Mouse (Mus musculus) neural tube, embryonic 15.5 days (tissue): ENCODE results near the gene Rbx1. TPM values are rescaled to one million over a fixed set of nuclear protein-coding genes. Genes with fewer than 3 reads are reported as not detected.
"Not testable (repeated sequence)": the region's sequence is repeated elsewhere in the genome, so short reads cannot be mapped to it uniquely, and the experiment has no call there.

Experiments
- ATAC-seq: fragments of 200-750 bp; cut with Nextera tagmentation; 2 replicates; pipeline ENCODE4 v1.8.0; 2017; ENCODE audit warnings: mild to moderate bottlenecking, moderate TSS enrichment, moderate library complexity; ENCODE audit not compliant: low FRiP score
- H3K27ac ChIP-seq: fragments of 300-500 bp; sonication (generic); replicated peaks from 2 replicates; pipeline ENCODE4 v1.5.1; 2015; ENCODE audit warnings: mild to moderate bottlenecking, inconsistent platforms
- H3K27me3 ChIP-seq: fragments of 300-500 bp; sonication (generic); replicated peaks from 2 replicates; pipeline ENCODE4 v1.6.1; 2015; ENCODE audit warnings: inconsistent platforms
- H3K36me3 ChIP-seq: fragments of 300-500 bp; sonication (generic); 2 replicates; pipeline ENCODE4 v1.6.1; 2015; ENCODE audit warnings: inconsistent platforms
- H3K4me1 ChIP-seq: fragments of 300-500 bp; sonication (generic); 2 replicates; pipeline ENCODE4 v1.6.1; 2015; ENCODE audit warnings: inconsistent platforms
- H3K4me2 ChIP-seq: fragments of 300-500 bp; sonication (generic); 2 replicates; pipeline ENCODE4 v1.6.1; 2015; ENCODE audit warnings: inconsistent platforms, mild to moderate bottlenecking, moderate library complexity
- H3K4me3 ChIP-seq: fragments of 300-500 bp; sonication (generic); replicated peaks from 2 replicates; pipeline ENCODE4 v1.5.1; 2015; ENCODE audit warnings: mild to moderate bottlenecking, inconsistent platforms
- H3K9ac ChIP-seq: fragments of 300-500 bp; sonication (generic); replicated peaks from 2 replicates; pipeline ENCODE4 v1.6.1; 2015; ENCODE audit warnings: mild to moderate bottlenecking, inconsistent platforms
- H3K9me3 ChIP-seq: fragments of 300-500 bp; sonication (generic); replicated peaks from 2 replicates; pipeline ENCODE4 v1.6.1; 2016; ENCODE audit warnings: inconsistent platforms
- WGBS: fragments of 180-500 bp; shearing (Covaris S2); methylation state at CpG from one replicate; pipeline ENCODE4 v1.1.7; 2015; ENCODE audit warnings: mixed read lengths; 5-methylcytosine and 5-hydroxymethylcytosine counted together
- polyA plus RNA-seq: library from polyadenylated mRNA; unstranded; fragments of >200 nt; fragmentation: Nextera tagmentation; extraction: Ambion mirVana; gene quantifications from 2 replicates; pipeline ENCODE4 v1.2.1, GENCODE M21; 2015

Gene Rbx1
- polyA plus RNA-seq = 407 and 418 TPM in 2 replicates

DNA sequence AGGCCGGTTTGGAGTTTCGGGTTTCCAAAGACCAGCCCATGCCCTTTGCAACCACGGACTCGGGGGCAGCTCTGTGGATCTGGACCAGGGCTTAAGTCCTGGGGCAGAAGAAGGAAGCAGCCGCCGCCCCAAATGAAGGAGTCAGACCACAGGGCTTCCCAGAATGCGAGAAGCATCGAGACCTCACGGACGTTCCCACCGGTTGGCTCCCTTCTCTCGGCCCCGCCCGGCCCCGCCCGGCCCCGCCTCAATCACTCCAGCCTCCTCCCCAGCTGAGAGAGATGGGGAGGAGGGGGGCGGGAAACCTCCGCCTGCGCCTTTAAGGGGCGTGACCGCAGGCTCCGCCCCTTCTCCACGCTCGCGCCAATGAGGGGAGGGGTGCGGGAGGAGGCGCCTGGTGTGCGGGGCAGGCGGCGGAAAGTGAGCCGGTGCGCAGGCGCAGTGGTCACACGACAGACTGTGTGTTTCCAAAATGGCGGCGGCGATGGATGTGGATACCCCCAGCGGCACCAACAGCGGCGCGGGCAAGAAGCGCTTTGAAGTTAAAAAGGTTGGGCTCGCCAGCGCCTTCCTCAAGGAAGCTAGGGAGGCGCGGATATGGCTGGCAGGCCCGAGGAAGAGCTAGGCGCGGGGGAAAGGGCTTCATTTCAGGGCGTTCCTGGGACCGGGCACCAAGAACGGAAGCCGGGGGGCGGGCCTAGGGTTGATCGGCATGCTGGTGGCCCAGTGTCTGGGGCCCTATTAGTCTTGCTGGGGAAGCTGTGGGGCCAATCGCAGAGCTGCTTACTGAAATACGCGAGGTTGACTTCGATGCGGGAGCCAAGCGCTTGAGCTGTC is at the start of gene Rbx1:
Gene Rbx1, plus strand, starts transcription at position 396 of the 837 bp plus-strand sequence.
- ATAC-seq = peak; percentile 98
- peak within 1 kb of the TSS; percentile 69 for H3K4me3 ChIP-seq
- H3K9me3 ChIP-seq = peaks cover 7% of the 10 kb centered on the region
- WGBS = 2% methylated on average over 61 of the region's 62 CpGs
- peak within 1 kb of the TSS; percentile 73 for H3K4me2 ChIP-seq
- peaks cover 20% of the 10 kb centered on the region for H3K4me1 ChIP-seq
- H3K36me3 ChIP-seq = peaks cover 12% of the 10 kb centered on the region
- H3K27ac ChIP-seq = peak within 1 kb of the TSS; percentile 95
- no peaks in the 10 kb centered on the region for H3K27me3 ChIP-seq
- H3K9ac ChIP-seq = peak within 1 kb of the TSS; percentile 76

DNA sequence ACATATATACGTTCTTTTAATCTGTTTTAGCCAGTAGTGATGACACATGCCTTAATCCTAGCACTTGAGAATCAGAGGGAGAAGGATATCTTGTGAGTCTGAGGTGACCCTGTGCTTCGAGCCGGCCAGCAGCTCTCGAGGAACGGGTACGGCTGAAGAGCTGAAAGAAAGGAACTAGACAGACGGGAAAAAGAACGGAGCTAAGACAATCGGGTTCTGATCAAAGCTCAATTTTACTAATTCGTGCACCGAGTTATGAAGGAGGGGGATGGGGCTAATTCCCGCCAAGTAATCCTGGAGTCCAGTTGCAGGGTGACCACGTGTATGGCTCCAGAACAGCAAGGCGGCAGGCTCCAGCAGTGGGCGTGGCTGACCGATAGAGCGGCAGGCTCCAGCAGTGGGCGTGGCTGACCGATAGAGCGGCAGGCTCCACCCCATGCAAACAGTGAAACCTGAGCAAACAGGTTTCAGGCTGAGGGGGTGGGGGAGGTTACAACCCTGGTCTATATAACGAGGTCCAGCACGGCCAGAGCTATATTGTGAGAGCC is 49.3 kb upstream of the Rbx1 start:
- not testable (repeated sequence) for H3K9ac ChIP-seq, H3K27ac ChIP-seq, H3K4me1 ChIP-seq, H3K9me3 ChIP-seq, ATAC-seq, H3K36me3 ChIP-seq, H3K27me3 ChIP-seq
- H3K4me3 ChIP-seq = peak overlapping the region; percentile 15
- WGBS = 10% methylated on average over 22 of the region's 22 CpGs
- H3K4me2 ChIP-seq = peak overlapping the region; percentile 47

DNA sequence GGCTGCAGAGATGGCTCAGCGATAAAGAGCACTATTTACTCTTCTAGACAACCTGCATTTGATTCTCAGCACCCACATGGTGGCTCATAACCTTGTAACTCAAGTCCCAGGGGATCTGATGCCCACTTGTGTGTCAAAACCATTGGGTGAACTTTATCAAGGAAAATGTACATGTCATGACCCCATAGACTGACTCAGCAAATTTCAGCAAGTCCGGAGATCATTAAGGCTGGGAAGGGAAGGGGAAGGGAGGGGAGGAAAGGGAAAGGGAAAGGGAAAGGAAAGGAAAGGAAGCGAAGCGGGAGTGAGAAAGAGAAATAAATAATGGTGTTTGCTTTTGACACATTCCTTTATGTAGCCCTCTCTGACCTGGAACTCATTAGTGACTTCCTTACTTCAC is 48.0 kb upstream of the Rbx1 start:
- WGBS = 93% methylated on average over 4 of the region's 4 CpGs
- no peak overlapping the region for H3K4me2 ChIP-seq
- no peak overlapping the region for H3K4me3 ChIP-seq
- 0 out of 2 replicates have a peak, but pooled peaks cover 6% of the 10 kb centered on the region for H3K4me1 ChIP-seq
- no peaks in the 10 kb centered on the region for H3K27me3 ChIP-seq
- ATAC-seq = no peak
- no peak overlapping the region for H3K27ac ChIP-seq
- H3K9me3 ChIP-seq = no peaks in the 10 kb centered on the region
- H3K9ac ChIP-seq = no peak overlapping the region
- H3K36me3 ChIP-seq = peaks cover 4% of the 10 kb centered on the region; the same call in 1 of the 2 replicates

DNA sequence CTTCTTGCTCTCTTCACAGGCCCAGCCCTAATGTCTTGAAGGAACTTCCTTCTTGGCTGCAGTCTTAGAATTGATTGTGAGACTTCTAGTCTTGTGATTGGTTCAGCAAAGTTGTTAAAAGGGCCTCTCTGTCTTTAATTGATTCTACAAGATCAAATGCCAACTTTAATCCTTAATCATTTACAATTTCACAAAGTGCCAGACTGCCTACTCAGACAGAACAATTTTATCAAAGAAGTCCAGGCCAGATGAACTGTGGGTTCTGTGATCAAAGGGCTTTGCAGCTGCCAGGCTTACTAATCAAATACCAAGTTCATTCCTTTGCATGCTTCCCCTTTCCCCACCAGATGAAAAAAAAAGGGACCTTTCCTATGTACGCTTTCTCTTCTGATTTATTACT is 44.6 kb upstream of the Rbx1 start:
- ATAC-seq = no peak
- WGBS = 78% methylated on average over 1 of the region's 1 CpGs
- Histone ChIP-seq H3K9ac (no peak overlapping the region), H3K4me3 (no peak overlapping the region), H3K27ac (no peak overlapping the region), H3K4me2 (no peak overlapping the region), H3K9me3 (no peaks in the 10 kb centered on the region), H3K4me1 (0 out of 2 replicates have a peak, but pooled peaks cover 6% of the 10 kb centered on the region), H3K36me3 (peaks cover 4% of the 10 kb centered on the region; the same call in 1 of the 2 replicates), H3K27me3 (no peaks in the 10 kb centered on the region)

DNA sequence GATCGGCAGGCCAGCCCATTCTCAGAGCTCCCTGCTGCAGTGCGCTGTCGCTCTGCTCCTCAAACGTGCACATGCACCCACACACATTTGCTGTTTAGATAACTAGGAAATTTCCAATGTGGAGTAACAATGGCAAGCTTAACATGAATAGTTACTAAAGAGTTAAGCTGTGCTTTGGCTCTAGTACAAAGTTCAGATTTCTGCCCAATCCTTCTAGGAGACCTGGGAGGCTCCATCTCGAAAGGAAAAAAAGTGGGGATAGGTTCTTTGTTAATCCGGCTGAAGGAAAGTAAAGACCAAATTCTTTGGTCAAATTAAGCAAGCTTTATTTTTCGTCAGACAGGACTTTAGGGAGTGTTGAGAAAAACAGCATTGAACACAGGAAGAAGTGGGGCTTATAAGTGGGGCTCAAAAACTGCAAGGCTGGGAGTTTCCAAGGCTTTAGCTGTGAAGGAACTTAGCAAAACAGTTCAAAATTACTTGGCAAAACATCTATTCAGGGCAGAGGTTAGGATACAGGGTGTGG is 43.9 kb upstream of the Rbx1 start:
- 88% methylated on average over 7 of the region's 7 CpGs for WGBS
- no peak overlapping the region for H3K4me3 ChIP-seq

DNA sequence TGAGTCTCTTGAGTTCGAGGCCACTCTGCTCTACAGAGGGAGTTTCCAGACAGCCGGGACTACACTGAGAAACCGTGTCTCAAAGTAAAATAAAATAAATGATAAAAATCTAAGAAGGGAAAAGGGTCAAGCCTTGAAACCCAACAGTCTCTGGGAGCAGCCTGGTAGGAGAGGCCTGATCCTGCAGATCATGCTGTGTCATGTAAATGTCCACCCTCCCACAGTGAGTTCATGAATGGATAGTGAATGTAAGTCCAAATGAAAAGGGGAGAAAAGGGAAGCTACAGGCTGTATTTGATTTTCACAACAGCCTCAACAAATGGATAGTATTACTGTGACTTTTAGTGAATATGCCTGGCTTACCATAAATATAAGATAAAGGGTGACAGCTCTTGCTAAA is 40.8 kb upstream of the Rbx1 start:
- Histone ChIP-seq H3K4me3 (no peak overlapping the region), H3K36me3 (peaks cover 9% of the 10 kb centered on the region; the same call in 1 of the 2 replicates), H3K9ac (no peak overlapping the region), H3K9me3 (no peaks in the 10 kb centered on the region), H3K27me3 (no peaks in the 10 kb centered on the region), H3K27ac (no peak overlapping the region), H3K4me2 (no peak overlapping the region), H3K4me1 (no peaks in the 10 kb centered on the region)
- WGBS = 92% methylated on average over 3 of the region's 3 CpGs
- ATAC-seq = no peak

More for the DNA sequence above, 43.9 kb upstream of the Rbx1 start:
- H3K36me3 ChIP-seq = peaks cover 4% of the 10 kb centered on the region
- H3K9ac ChIP-seq = no peak overlapping the region
- H3K27ac ChIP-seq = no peak overlapping the region
- no peak overlapping the region for H3K4me2 ChIP-seq
- no peaks in the 10 kb centered on the region for H3K27me3 ChIP-seq
- H3K9me3 ChIP-seq = no peaks in the 10 kb centered on the region
- ATAC-seq = no peak
- H3K4me1 ChIP-seq = no peaks in the 10 kb centered on the region

DNA sequence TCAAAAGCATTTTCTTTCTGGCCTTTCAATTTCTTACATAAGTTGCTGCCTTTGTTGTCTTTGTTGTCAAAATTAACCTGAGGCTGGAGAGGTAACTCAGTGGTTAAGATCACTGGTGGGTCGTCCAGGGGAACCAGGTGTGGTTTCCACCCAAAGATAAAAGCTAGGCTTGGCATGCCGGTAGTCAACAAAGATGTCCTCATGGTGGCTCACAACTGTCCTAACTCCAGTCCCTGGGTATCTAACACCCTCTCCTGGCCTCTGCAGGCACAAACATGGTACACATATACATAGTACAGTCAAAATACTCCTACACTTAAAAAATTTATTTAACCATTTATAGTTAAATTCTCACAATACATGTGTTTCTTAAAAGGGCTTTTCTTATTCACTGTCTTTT is 38.1 kb upstream of the Rbx1 start:
- Histone ChIP-seq H3K4me2 (no peak overlapping the region), H3K27me3 (no peaks in the 10 kb centered on the region), H3K9me3 (no peaks in the 10 kb centered on the region), H3K36me3 (peaks cover 32% of the 10 kb centered on the region), H3K9ac (no peak overlapping the region), H3K4me1 (no peaks in the 10 kb centered on the region), H3K27ac (no peak overlapping the region), H3K4me3 (no peak overlapping the region)
- WGBS = 90% methylated on average over 2 of the region's 2 CpGs
- no peak for ATAC-seq

DNA sequence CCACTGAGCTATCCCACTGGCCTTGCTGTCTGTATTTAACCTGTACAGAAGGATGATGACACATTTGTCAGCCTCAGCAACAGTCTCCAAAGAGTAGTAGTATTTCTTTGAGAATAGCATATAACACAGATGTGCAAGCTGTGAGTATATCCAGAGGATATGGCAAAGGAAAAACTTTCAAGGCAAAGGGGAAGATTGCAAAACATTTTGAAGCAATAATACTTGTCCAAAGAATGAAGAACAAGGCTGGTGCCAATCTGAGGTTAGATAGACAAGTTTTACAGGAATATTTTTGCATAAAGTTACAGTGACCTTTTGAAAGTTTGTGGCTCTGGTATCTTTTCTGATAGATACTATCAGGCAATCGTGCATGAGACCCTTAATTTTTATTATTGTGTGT is 34.9 kb upstream of the Rbx1 start:
- 70% methylated on average over 1 of the region's 1 CpGs for WGBS
- Histone ChIP-seq H3K27ac (no peak overlapping the region), H3K4me1 (no peaks in the 10 kb centered on the region), H3K9ac (no peak overlapping the region), H3K4me2 (no peak overlapping the region), H3K9me3 (no peaks in the 10 kb centered on the region), H3K36me3 (peaks cover 32% of the 10 kb centered on the region), H3K27me3 (no peaks in the 10 kb centered on the region), H3K4me3 (no peak overlapping the region)
- ATAC-seq = no peak

DNA sequence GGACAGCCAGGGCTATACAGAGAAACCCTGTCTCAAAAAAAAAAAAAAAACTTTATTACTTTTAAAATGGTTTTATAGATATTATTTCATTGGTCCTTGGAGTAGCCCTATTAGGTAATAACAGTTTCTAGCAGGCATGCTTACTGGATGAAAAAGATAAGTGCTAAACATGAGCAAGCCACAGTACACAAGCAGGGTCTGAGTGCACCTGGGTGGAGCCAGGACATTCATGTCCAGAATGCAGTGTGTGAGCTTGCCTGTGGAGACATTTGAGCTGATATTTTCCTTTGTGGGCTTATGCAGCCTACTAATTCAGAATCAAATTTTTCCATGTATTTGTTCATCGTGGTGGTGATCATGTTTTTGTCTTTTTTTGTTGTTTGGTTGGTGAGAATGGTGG is 27.8 kb upstream of the Rbx1 start:
- no peak for ATAC-seq
- Histone ChIP-seq H3K4me2 (no peak overlapping the region), H3K9me3 (no peaks in the 10 kb centered on the region), H3K27ac (no peak overlapping the region), H3K4me3 (no peak overlapping the region), H3K36me3 (peaks cover 19% of the 10 kb centered on the region), H3K4me1 (no peaks in the 10 kb centered on the region), H3K27me3 (no peaks in the 10 kb centered on the region), H3K9ac (no peak overlapping the region)
- WGBS = 100% methylated on average over 1 of the region's 1 CpGs

DNA sequence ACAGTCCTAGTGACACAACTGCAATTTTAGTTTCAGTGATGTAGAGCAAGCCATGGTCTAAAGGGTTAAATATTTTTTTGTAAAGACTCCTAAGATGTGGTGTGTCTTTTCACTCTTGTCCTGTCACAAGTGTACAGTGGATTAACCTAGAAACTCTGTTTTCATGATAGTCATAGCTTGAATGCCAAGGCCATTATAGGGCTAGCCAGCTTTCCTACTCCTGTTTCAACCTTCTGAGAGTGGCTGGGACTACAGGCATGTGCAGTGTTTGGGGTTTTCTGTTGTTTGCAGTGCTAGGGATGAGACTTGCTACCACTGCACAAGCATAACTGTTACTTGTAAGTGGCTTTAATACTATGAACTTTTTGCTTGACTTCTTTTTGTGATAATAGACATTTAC is 26.9 kb upstream of the Rbx1 start:
- no peaks in the 10 kb centered on the region for H3K4me1 ChIP-seq
- H3K27ac ChIP-seq = no peak overlapping the region
- peaks cover 19% of the 10 kb centered on the region for H3K36me3 ChIP-seq
- H3K4me2 ChIP-seq = no peak overlapping the region
- no peaks in the 10 kb centered on the region for H3K9me3 ChIP-seq
- H3K4me3 ChIP-seq = no peak overlapping the region
- no peaks in the 10 kb centered on the region for H3K27me3 ChIP-seq
- ATAC-seq = no peak
- no peak overlapping the region for H3K9ac ChIP-seq

DNA sequence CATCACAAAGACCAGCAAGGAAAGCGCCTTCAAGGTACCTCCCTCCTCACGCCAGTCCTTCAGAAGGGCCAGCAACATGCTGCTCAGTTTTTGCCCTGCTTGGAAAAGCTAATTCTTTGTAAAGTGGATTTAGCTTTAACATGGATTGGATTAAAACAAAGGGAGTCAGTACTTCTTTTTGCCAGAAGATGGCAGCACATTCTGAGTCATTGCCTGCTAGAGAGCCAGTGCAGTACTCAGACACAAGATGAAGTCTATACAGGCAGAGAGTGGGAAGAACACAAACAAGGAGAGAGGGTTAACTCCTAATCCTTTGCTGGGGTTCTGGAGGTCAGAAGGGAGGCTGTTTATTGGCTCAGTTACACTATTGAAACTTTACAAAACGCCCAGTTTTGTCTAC is 17.6 kb upstream of the Rbx1 start:
- ATAC-seq = no peak
- peaks cover 31% of the 10 kb centered on the region for H3K36me3 ChIP-seq
- no peaks in the 10 kb centered on the region; the same call in 1 of the 2 replicates for H3K4me1 ChIP-seq
- no peaks in the 10 kb centered on the region for H3K27me3 ChIP-seq
- no peaks in the 10 kb centered on the region for H3K9me3 ChIP-seq
- WGBS = 62% methylated on average over 3 of the region's 3 CpGs
- no peak overlapping the region for H3K4me2 ChIP-seq
- no peak overlapping the region for H3K4me3 ChIP-seq
- H3K9ac ChIP-seq = no peak overlapping the region; the same call in 1 of the 2 replicates
- H3K27ac ChIP-seq = 0 out of 2 replicates have a peak overlapping the region, but pooled peaks have one; percentile 13

DNA sequence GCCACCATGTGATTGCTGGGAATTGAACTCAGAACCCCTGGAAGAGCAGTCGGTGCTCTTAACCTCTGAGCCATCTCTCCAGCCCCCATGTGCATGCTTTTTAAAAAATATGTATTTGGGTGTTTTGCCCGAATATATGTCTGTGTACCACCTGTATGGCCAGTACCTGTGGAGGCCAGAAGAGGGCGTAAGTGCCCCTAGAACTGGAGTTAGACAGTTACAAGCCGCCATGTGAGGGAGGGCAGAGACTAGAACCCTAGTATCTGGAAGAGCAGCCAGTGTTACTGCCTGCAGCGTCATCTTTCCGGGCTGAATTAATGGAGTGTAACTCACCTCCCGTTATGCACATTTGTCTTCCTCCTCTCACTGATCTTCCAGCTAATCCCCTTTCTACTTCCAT is 4.6 kb upstream of the Rbx1 start:
- no peak overlapping the region for H3K4me3 ChIP-seq
- H3K9me3 ChIP-seq = peaks cover 7% of the 10 kb centered on the region
- H3K27ac ChIP-seq = no peak overlapping the region
- H3K27me3 ChIP-seq = no peaks in the 10 kb centered on the region
- peaks cover 8% of the 10 kb centered on the region for H3K4me1 ChIP-seq
- 0 out of 2 replicates have a peak, but pooled peaks cover 5% of the 10 kb centered on the region for H3K36me3 ChIP-seq
- ATAC-seq = no peak
- 72% methylated on average over 7 of the region's 7 CpGs for WGBS
- no peak overlapping the region for H3K4me2 ChIP-seq
- no peak overlapping the region for H3K9ac ChIP-seq
